Mouse (Mus musculus) urinary bladder, postnatal 10 days (tissue): ENCODE measurements around the gene Pcdh20.

Source experiments
- DNase-seq: peaks from one replicate; pipeline ENCODE4 v3.0.0; 2022; ENCODE audit warnings: low spot score

Pcdh20 gene

GRCm38 (mm10) chr14:88470495-88471434 lies at the start of gene Pcdh20:
TSS of gene Pcdh20 (minus strand) at chr14:88471396.
- DNase-seq = no peak

GRCm38 (mm10) chr14:88479909-88480308 lies 8.7 kb upstream of the Pcdh20 start:
- DNase-seq = no peak

- DNase-seq = no peak
Measured at GRCm38 (mm10) chr14:88469956-88470355, 1.2 kb downstream of the Pcdh20 start.

- DNase-seq = no peak
Measured at GRCm38 (mm10) chr14:88469361-88469760, 1.8 kb downstream of the Pcdh20 start.

- no peak for DNase-seq
Measured at GRCm38 (mm10) chr14:88466416-88466815, 4.8 kb downstream of the Pcdh20 start.

GRCm38 (mm10) chr14:88464356-88464755 lies 6.8 kb downstream of the Pcdh20 start:
- DNase-seq = no peak

GRCm38 (mm10) chr14:88463357-88463756 lies 7.8 kb downstream of the Pcdh20 start:
- DNase-seq = no peak

- no peak for DNase-seq
Measured at GRCm38 (mm10) chr14:88462944-88463343, 8.3 kb downstream of the Pcdh20 start.

GRCm38 (mm10) chr14:88460705-88461104 lies 10.5 kb downstream of the Pcdh20 start:
- no peak for DNase-seq

GRCm38 (mm10) chr14:88443304-88443703 lies 27.9 kb downstream of the Pcdh20 start:
- DNase-seq = no peak

- no peak for DNase-seq
Measured at GRCm38 (mm10) chr14:88429393-88429792, 41.8 kb downstream of the Pcdh20 start.

GRCm38 (mm10) chr14:88427370-88427769 lies 43.8 kb downstream of the Pcdh20 start:
- DNase-seq = no peak
